Mouse (Mus musculus): ENCODE results near the gene Meiob. TPM values are rescaled to one million over a fixed set of nuclear protein-coding genes. Genes with fewer than 3 reads are reported as not detected.
A peak's percentile ranks its signal among the peaks of the same experiment; 100 is the strongest.

The Meiob gene
- polyA plus RNA-seq, 1 experiment from 2014 or later = not detected

- Histone ChIP-seq H3K4me3 (replicated peaks; ENCODE audit: low read length) (peak overlapping the region; percentile 95), H3K27me3 (ENCODE audit: control insufficient read depth, insufficient read depth, low read length) (no peaks in the 10 kb centered on the region), H3K4me1 (replicated peaks; ENCODE audit: control insufficient read depth, insufficient read depth, low read length) (peaks cover 18% of the 10 kb centered on the region), H3K36me3 (replicated peaks; ENCODE audit: control insufficient read depth, insufficient read depth) (peaks cover 64% of the 10 kb centered on the region), H3K27ac (no peak overlapping the region; the same call in 1 of the 2 replicates), H3K9me3 (ENCODE audit: control insufficient read depth, low read length) (no peaks in the 10 kb centered on the region), H3K9ac (peak overlapping the region; percentile 88), H3K4me2 (replicated peaks) (peak overlapping the region; percentile 74)
- ATAC-seq (ENCODE audit: low FRiP score) = no peak
- WGBS = 68% methylated on average over 18 of the region's 18 CpGs
- no peak for DNase-seq (ENCODE audit: low spot score)
Measured at GRCm38 (mm10) chr17:24887291-24888080, 83.4 kb downstream of the Meiob start.

GRCm38 (mm10) chr17:24888862-24889261, 84.8 kb downstream of the Meiob start:
- Histone ChIP-seq H3K27ac (no peak overlapping the region), H3K9ac (no peak overlapping the region), H3K4me1 (replicated peaks; ENCODE audit: control insufficient read depth, insufficient read depth, low read length) (peaks cover 23% of the 10 kb centered on the region), H3K4me2 (replicated peaks) (no peak overlapping the region), H3K4me3 (replicated peaks; ENCODE audit: low read length) (no peak overlapping the region), H3K9me3 (ENCODE audit: control insufficient read depth, low read length) (no peaks in the 10 kb centered on the region), H3K27me3 (ENCODE audit: control insufficient read depth, insufficient read depth, low read length) (no peaks in the 10 kb centered on the region), H3K36me3 (replicated peaks; ENCODE audit: control insufficient read depth, insufficient read depth) (peaks cover 64% of the 10 kb centered on the region)
- DNase-seq (ENCODE audit: low spot score) (no peak), ATAC-seq (ENCODE audit: low FRiP score) (no peak)
- WGBS = 93% methylated on average over 3 of the region's 3 CpGs

Other genes starting within 250 kb of the Meiob start
- gene Tsc2, start 171.7 kb upstream of the Meiob start, polyA plus RNA-seq (2014; fragmentation: Nextera tagmentation; extraction: Ambion mirVana) = 74.7 and 76.7 TPM in 2 replicates
- gene Nthl1, start 171.6 kb upstream of the Meiob start, polyA plus RNA-seq (2014; fragmentation: Nextera tagmentation; extraction: Ambion mirVana) = 7.8 and 8.2 TPM in 2 replicates
- gene Slc9a3r2, start 154.0 kb upstream of the Meiob start, polyA plus RNA-seq (2014; fragmentation: Nextera tagmentation; extraction: Ambion mirVana) = 53.5 and 56.9 TPM in 2 replicates
- gene Npw, start 145.8 kb upstream of the Meiob start, polyA plus RNA-seq (2014; fragmentation: Nextera tagmentation; extraction: Ambion mirVana) = 0.83 TPM in 1 of 2 replicates, not detected in the other
- 22.8 and 25.6 TPM in 2 replicates for gene Zfp598, start 134.6 kb upstream of the Meiob start, polyA plus RNA-seq (2014; fragmentation: Nextera tagmentation; extraction: Ambion mirVana)
- gene Syngr3, start 114.3 kb upstream of the Meiob start, polyA plus RNA-seq (2014; fragmentation: Nextera tagmentation; extraction: Ambion mirVana) = 178 and 220 TPM in 2 replicates
- 35.2 and 43.4 TPM in 2 replicates for gene Gfer, start 108.1 kb upstream of the Meiob start, polyA plus RNA-seq (2014; fragmentation: Nextera tagmentation; extraction: Ambion mirVana)
- gene Noxo1, start 108.1 kb upstream of the Meiob start, polyA plus RNA-seq (2014; fragmentation: Nextera tagmentation; extraction: Ambion mirVana) = 1.9 and 2.4 TPM in 2 replicates
- 58.3 and 64.3 TPM in 2 replicates for gene Tbl3, start 96.6 kb upstream of the Meiob start, polyA plus RNA-seq (2014; fragmentation: Nextera tagmentation; extraction: Ambion mirVana)
- not detected in 2 replicates for gene Rnf151, start 86.2 kb upstream of the Meiob start, polyA plus RNA-seq (2014; fragmentation: Nextera tagmentation; extraction: Ambion mirVana)
- gene Rps2, start 86.2 kb upstream of the Meiob start, polyA plus RNA-seq (2014; fragmentation: Nextera tagmentation; extraction: Ambion mirVana) = 800 and 838 TPM in 2 replicates
- gene Ndufb10, start 79.8 kb upstream of the Meiob start, polyA plus RNA-seq (2014; fragmentation: Nextera tagmentation; extraction: Ambion mirVana) = 308 and 347 TPM in 2 replicates
- 0.25 TPM in 1 of 2 replicates, not detected in the other for gene Rpl3l, start 76.5 kb upstream of the Meiob start, polyA plus RNA-seq (2014; fragmentation: Nextera tagmentation; extraction: Ambion mirVana)
- 20.5 and 22.4 TPM in 2 replicates for gene Msrb1, start 67.6 kb upstream of the Meiob start, polyA plus RNA-seq (2014; fragmentation: Nextera tagmentation; extraction: Ambion mirVana)
- 0.36 TPM in 1 of 2 replicates, not detected in the other for gene Hs3st6, start 51.3 kb upstream of the Meiob start, polyA plus RNA-seq (2014; fragmentation: Nextera tagmentation; extraction: Ambion mirVana)
- 71.5 and 73.0 TPM in 2 replicates for gene Hagh, start 35.9 kb downstream of the Meiob start, polyA plus RNA-seq (2014; fragmentation: Nextera tagmentation; extraction: Ambion mirVana)
- 22.4 and 23.3 TPM in 2 replicates for gene Fahd1, start 46.1 kb downstream of the Meiob start, polyA plus RNA-seq (2014; fragmentation: Nextera tagmentation; extraction: Ambion mirVana)
- gene Igfals, start 61.7 kb downstream of the Meiob start, polyA plus RNA-seq (2014; fragmentation: Nextera tagmentation; extraction: Ambion mirVana) = 0.09 TPM in 1 of 2 replicates, not detected in the other
- 67.4 and 72.8 TPM in 2 replicates for gene Nubp2, start 82.1 kb downstream of the Meiob start, polyA plus RNA-seq (2014; fragmentation: Nextera tagmentation; extraction: Ambion mirVana)
- 75.0 and 82.0 TPM in 2 replicates for gene Spsb3, start 82.4 kb downstream of the Meiob start, polyA plus RNA-seq (2014; fragmentation: Nextera tagmentation; extraction: Ambion mirVana)
- 22.7 and 23.7 TPM in 2 replicates for gene Eme2, start 90.8 kb downstream of the Meiob start, polyA plus RNA-seq (2014; fragmentation: Nextera tagmentation; extraction: Ambion mirVana)
- 72.9 and 82.6 TPM in 2 replicates for gene Mrps34, start 90.8 kb downstream of the Meiob start, polyA plus RNA-seq (2014; fragmentation: Nextera tagmentation; extraction: Ambion mirVana)
- gene Nme3, start 92.2 kb downstream of the Meiob start, polyA plus RNA-seq (2014; fragmentation: Nextera tagmentation; extraction: Ambion mirVana) = 85.6 and 95.8 TPM in 2 replicates
- gene Mapk8ip3, start 132.7 kb downstream of the Meiob start, polyA plus RNA-seq (2014; fragmentation: Nextera tagmentation; extraction: Ambion mirVana) = 86.0 and 90.1 TPM in 2 replicates
- 58.2 and 60.6 TPM in 2 replicates for gene Jpt2, start 156.4 kb downstream of the Meiob start, polyA plus RNA-seq (2014; fragmentation: Nextera tagmentation; extraction: Ambion mirVana)
- 8.0 and 8.1 TPM in 2 replicates for gene Cramp1l, start 211.5 kb downstream of the Meiob start, polyA plus RNA-seq (2014; fragmentation: Nextera tagmentation; extraction: Ambion mirVana)
- gene Ift140, start 211.8 kb downstream of the Meiob start, polyA plus RNA-seq (2014; fragmentation: Nextera tagmentation; extraction: Ambion mirVana) = 15.9 and 20.9 TPM in 2 replicates